Mouse (Mus musculus) kidney, postnatal 25 days (tissue): ENCODE results near the gene Cypt3.

Experiments used
- DNase-seq, 2 experiments: peaks; one replicate each; pipeline ENCODE4 v3.0.0; 2021; ENCODE audit warnings: mixed read lengths in 2 of 2

Cypt3 gene

GRCm38 (mm10) chrX:153558293-153558692, at the start of gene Cypt3:
Cypt3 (plus strand) TSS chrX:153558593.
- no peak for DNase-seq

GRCm38 (mm10) chrX:153515491-153515890, 42.9 kb upstream of the Cypt3 start:
- no peak for DNase-seq

- peak in 1 of 2 experiments; percentile 15 for DNase-seq
Observed at GRCm38 (mm10) chrX:153528399-153528798, 30.0 kb upstream of the Cypt3 start.

GRCm38 (mm10) chrX:153556634-153557033, 1.8 kb upstream of the Cypt3 start:
- no peak for DNase-seq

- no peak for DNase-seq
Observed at GRCm38 (mm10) chrX:153564650-153565049, 6.3 kb downstream of the Cypt3 start.

DNA sequence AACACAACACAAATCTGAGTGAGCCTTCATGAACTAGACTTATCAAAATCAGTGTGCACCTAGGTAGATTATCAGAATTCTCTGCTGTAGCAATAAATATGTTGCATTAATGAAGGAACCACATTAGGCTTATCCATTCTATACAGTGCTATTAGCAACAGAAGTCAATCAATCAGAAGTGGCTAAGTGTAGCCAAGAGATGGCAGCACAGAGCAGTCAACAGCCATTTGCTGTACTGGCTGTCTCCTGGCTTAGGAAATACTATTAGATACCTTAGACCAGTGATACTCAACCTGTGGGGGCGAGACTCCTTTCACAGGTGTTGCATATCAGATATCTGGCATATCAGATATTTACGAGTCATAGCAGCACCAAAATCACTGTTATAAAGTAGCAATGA, 41.2 kb downstream of the Cypt3 start:
- DNase-seq, result peak in 1 of 2 experiments; percentile 9
